Comparison of ENCODE assay signal across 1 mouse cellular context in the genomic region with DNA sequence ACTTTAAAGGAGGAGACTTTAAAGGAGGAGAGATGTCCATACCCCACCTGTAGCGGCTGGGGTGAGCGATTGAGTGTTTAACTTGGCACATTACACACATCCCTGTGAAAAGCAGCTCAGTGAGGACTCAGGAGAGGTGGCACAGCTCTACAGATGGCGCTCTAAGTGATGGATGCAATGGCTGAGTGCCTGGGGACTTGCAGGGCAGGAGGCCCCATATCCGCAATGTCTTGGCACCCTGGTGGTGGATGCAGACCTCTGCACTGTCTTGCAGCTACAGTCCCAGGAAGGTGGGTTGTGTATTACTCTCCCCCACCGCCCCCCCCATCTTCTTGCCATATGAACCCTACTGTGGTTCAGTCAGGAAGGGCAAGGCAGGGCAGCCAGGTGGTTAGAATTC.
TF ChIP-seq lines count a peak whose summit lies in the region.

No protein-coding gene starts in this region.

TF ChIP-seq in MEL, 35 proteins besides CTCF, POLR2A, EP300 and RAD21:
- TF ChIP-seq MEF2A (IDR thresholded peaks at IDR 0.05; ENCODE audit: extremely low read depth, insufficient replicate concordance, low read depth, low read length, poor library complexity, severe bottlenecking), result no peak
- TF ChIP-seq SMC3 (IDR thresholded peaks at IDR 0.05; ENCODE audit: low read depth, low read length), result 0 out of 2 replicates have a peak, but pooled peaks have one; percentile 8
- TF ChIP-seq ELF1 (IDR thresholded peaks at IDR 0.05; ENCODE audit: low read depth, low read length), result no peak
- no peak for TF ChIP-seq KAT2A (conservative IDR thresholded peaks at IDR 0.05; ENCODE audit: low read depth, low read length)
TF ChIP-seq in MEL: peak in this region for 1.
